Mouse (Mus musculus): ENCODE data around the gene Smad6.

- TF ChIP-seq CTCF (IDR thresholded peaks at IDR 0.05; ENCODE audit: control insufficient read depth, insufficient read depth, low read length) (no peak), POLR2A (IDR thresholded peaks at IDR 0.05; ENCODE audit: borderline replicate concordance, control insufficient read depth, low read depth, low read length) (no peak)
These were observed 46.7 kb upstream of the Smad6 start for GRCm38 (mm10) chr9:64068571-64068970.
